Mouse (Mus musculus) urinary bladder, postnatal 10 days (tissue): Measurements from ENCODE around the gene Neo1.

ENCODE experiments used
- DNase-seq: peaks from one replicate; pipeline ENCODE4 v3.0.0; 2022; ENCODE audit warnings: low spot score

Neo1 gene

GRCm38 (mm10) chr9:58859080-58859635 lies 177.1 kb downstream of the Neo1 start:
- DNase-seq = no peak

GRCm38 (mm10) chr9:58854931-58855330 lies 181.3 kb downstream of the Neo1 start:
- no peak for DNase-seq

- no peak for DNase-seq
These were observed 186.5 kb downstream of the Neo1 start for GRCm38 (mm10) chr9:58849576-58850315.

- no peak for DNase-seq
These were observed 188.6 kb downstream of the Neo1 start for GRCm38 (mm10) chr9:58847676-58848075.

GRCm38 (mm10) chr9:58847008-58847407 lies 189.2 kb downstream of the Neo1 start:
- DNase-seq = no peak

GRCm38 (mm10) chr9:58844597-58844996 lies 191.6 kb downstream of the Neo1 start:
- DNase-seq = no peak

GRCm38 (mm10) chr9:58841655-58842054 lies 194.6 kb downstream of the Neo1 start:
- DNase-seq = no peak

- DNase-seq = no peak
These were observed 197.7 kb downstream of the Neo1 start for GRCm38 (mm10) chr9:58838504-58838903.

- DNase-seq = no peak
These were observed 199.1 kb downstream of the Neo1 start for GRCm38 (mm10) chr9:58837174-58837573.

- DNase-seq = no peak
These were observed 203.3 kb downstream of the Neo1 start for GRCm38 (mm10) chr9:58832939-58833338.

- no peak for DNase-seq
These were observed 206.6 kb downstream of the Neo1 start for GRCm38 (mm10) chr9:58829627-58830026.
